Mouse (Mus musculus): ENCODE results near the gene Cit. TPM values are rescaled to one million over a fixed set of nuclear protein-coding genes. Genes with fewer than 3 reads are reported as not detected.

The Cit gene
- total RNA-seq, 1 experiment from 2014 or later = 3.9 TPM

DNA sequence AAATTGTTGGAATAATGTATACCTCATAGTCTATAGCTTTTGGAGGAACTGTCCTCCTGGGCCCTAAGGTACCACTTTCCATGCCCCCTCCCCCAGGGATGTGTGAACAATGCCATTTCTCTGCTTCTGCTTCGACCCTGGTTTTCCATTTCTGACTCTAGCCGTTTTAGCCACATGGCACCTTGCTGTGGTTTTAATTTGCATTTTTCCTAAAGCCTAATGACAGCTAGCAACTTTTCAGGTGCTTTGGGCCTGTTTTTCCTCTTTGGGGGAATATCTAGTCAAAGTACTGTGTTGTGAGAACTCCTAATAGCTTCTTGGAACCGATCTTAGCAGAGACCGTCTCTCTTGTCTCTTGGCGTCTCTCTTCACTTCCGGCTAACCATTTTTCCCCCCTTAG, 139.3 kb downstream of the Cit start:
- no peak for ATAC-seq (replicated peaks; ENCODE audit: insufficient number of reproducible peaks, low FRiP score, low TSS enrichment, poor library complexity, severe bottlenecking)

DNA sequence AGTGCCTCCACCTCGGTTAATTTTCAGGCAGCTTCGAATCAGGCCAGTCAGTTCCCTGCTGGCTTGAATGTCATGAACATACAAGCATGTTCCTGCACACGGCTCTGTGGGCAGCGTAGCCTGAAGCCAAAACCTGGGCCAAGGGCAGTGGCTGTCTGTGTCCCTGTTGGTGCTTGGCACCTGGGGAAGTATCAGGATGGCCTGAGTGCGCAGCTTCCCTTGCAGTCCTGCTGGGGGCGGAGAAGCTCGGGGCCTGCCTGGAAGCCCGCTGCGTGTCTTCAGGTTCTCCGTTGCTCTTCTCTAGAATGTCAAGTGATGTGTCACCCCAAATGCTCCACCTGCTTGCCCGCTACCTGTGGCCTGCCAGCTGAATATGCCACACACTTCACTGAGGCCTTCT, 140.0 kb downstream of the Cit start:
- ATAC-seq (replicated peaks; ENCODE audit: insufficient number of reproducible peaks, low FRiP score, low TSS enrichment, poor library complexity, severe bottlenecking) = no peak

DNA sequence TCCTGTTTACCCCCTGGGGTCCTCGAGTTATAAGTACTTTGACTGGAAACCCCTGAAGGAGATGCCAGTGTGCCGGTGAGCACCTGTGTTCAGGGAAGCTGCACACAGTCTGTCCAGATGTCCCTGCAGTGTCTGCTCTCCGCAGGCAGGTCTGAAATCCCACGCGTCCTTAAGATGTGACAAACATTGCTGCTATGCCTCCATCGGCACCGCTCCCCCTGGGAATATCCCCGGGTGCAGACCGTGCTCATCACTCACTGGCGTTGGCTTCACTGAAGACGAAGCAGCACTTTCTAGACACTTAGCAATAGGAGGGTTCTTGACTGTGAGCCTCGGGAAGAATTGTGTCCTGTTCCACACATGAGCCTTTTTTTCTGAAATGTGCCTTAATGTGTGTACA, 142.2 kb downstream of the Cit start:
- no peak for ATAC-seq (replicated peaks; ENCODE audit: insufficient number of reproducible peaks, low FRiP score, low TSS enrichment, poor library complexity, severe bottlenecking)

DNA sequence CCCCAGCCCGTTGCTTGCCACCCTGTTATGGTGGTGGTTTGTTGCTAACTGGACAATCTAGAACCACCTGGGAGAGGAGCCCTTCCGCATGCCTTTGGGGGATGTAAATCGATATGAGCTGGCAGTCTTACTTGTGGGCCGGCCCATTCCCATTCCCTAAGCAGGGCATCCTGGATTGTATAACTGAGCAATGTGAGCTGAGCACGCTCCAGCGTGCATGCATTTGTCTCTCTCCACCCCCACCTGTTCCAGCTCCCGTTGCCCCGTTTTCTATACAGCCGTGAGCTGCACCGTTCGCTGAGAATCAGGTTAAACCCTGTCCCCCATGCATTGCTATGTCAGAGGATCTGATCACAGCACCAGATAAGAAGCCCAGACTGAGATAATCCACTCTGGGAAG, 146.6 kb downstream of the Cit start:
- ATAC-seq (replicated peaks; ENCODE audit: insufficient number of reproducible peaks, low FRiP score, low TSS enrichment, poor library complexity, severe bottlenecking) = no peak

DNA sequence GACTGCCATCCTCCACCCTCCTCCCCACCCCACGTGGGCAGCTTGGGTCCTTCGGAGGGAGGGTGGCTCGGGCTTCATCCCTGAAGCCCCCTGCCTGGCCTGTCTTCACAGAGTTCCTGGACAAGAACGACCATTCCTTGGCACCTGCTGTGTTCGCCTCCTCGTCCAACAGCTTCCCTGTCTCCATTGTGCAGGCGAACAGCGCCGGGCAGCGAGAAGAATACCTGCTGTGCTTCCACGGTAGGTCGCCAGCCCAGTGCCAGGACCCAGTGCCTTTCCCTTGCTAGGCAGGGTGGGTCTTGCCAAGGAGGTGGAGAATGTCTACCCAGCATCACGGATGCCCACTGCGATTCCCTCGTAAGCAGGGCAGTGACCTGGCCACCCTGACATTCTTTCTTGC, 149.0 kb downstream of the Cit start:
- no peak for ATAC-seq (replicated peaks; ENCODE audit: insufficient number of reproducible peaks, low FRiP score, low TSS enrichment, poor library complexity, severe bottlenecking)

DNA sequence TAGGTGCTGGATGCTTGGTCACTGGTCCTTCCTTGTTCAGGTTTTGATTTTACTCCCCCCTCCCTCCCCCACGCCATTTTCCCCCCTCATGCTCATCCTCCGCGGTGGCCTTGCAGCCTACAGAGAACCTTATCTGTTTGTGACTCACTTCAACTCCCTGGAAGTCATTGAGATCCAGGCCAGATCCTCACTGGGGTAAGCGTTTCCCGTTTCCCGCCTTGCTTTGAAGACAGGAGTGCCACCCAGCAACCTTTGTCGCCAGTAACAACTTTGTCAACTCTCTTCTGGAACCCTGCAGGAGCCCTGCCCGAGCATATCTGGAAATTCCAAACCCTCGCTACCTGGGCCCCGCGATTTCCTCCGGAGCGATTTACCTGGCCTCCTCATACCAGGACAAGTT, 152.3 kb downstream of the Cit start:
- no peak for ATAC-seq (replicated peaks; ENCODE audit: insufficient number of reproducible peaks, low FRiP score, low TSS enrichment, poor library complexity, severe bottlenecking)

DNA sequence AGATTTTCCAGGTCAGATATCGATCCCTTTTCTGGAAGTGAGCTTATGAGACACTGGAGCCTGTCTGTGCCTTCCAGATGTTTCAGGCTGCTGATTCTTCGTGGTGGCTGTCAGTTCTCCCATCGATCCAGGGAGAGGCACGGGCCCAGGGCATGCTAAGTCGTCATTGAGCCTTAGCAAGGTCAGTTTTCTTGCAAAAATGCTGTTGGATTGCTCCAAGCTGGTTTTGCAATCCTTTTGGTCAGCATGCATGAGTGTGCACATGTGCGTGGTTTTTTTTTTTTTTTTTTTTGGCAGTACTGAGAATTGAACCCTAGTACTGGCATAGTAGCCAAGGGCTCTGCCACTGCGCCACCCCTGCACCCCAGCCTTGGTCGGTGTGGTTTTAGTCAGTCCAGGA, 158.1 kb downstream of the Cit start:
- ATAC-seq (replicated peaks; ENCODE audit: insufficient number of reproducible peaks, low FRiP score, low TSS enrichment, poor library complexity, severe bottlenecking) = no peak

DNA sequence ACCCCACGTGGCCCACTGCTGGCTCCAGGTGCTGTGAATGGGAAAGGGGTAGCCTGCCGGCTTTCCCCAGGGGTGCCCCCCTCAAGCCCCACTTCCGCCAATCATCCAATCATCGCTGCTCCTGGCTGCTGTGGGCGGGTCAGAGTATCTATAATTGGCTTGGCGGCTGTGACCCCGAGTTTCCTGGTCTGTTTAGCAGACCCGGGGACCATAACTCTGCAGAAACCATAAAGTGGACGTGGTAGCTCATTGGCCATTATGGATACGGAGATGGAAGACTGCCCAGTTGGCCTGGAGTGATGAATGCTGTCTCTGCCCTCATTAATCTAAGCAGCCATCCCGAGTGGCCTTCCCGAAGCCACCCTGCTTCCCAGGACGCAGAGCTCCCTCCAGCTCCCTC, 158.7 kb downstream of the Cit start:
- ATAC-seq (replicated peaks; ENCODE audit: insufficient number of reproducible peaks, low FRiP score, low TSS enrichment, poor library complexity, severe bottlenecking) = no peak

DNA sequence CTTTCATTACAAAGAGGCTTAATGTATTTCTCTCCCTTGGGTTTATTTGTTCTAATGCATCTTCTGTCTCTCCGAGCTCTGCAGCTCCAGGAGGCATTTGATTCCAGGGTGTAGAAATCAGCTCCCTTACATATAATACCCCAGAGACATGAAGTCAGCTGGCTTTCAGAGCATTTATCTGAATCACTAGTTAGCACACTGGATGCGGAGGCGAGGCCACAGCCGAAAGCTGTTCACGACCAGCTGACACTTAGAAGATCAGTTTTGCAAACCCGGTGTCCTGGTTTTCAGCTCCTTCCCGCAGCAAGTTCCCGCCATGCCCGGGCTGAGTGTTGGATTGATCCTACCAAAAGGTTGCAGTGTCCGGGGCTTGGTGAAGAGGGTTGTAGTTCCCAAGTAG, 159.2 kb downstream of the Cit start:
- no peak for ATAC-seq (replicated peaks; ENCODE audit: insufficient number of reproducible peaks, low FRiP score, low TSS enrichment, poor library complexity, severe bottlenecking)

DNA sequence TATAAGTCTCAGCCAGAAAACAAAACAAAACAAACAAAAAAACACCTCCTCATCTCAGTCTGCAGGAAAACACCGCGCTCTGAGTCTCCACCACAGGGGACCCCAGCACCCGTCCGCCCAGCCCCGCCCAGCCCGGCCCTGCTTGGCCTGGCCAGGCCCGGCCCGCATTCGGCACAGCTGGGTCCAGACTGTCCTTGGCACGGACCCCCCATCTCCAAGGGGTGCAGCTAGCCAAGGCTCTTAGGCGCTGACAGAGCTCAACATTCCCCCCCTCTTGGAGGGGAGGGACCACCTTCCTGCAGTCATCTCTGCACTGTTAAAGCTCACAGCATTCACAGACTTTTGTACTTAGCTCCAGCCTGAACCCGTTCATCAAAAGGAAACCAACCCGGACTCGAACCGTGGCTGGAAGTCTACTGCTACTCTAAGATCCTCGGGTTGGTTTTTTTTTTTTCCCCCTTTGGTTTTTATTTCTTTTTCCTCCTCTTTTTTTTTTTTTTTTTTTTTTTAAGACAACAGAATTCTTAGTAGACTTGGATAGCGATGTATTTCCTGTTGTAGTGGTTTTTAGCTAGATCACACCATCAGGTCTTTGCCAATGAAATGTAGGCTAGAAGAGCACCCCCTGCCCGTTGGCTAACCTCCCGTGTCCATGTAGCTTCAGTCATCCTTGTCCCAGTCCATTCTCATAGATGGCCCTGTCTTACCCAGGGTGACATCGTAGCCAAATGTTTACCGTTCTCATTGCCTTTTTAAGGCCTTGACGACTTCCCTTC, 161.4 kb downstream of the Cit start:
- no peak for ATAC-seq (replicated peaks; ENCODE audit: insufficient number of reproducible peaks, low FRiP score, low TSS enrichment, poor library complexity, severe bottlenecking)

DNA sequence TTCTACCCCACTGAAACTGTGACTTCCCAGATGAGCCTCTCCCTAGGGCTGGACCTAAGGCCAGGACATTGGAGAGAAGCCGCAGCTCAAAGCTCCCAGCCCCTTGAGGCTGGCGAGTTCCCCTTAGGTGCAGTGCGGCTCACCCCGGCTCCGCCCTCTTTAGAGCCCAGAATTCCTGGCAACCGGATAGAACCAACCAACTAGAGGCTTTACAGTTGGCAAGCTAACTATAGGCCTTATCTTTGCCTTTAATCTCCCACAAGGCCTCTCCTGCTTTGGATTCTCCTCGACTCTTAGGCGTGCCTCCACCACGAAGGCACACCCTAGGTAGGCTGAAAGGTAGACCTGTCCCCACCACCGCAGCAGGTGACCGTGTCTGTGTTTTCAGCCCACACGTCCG, 162.6 kb downstream of the Cit start:
- ATAC-seq (replicated peaks; ENCODE audit: insufficient number of reproducible peaks, low FRiP score, low TSS enrichment, poor library complexity, severe bottlenecking) = no peak

DNA sequence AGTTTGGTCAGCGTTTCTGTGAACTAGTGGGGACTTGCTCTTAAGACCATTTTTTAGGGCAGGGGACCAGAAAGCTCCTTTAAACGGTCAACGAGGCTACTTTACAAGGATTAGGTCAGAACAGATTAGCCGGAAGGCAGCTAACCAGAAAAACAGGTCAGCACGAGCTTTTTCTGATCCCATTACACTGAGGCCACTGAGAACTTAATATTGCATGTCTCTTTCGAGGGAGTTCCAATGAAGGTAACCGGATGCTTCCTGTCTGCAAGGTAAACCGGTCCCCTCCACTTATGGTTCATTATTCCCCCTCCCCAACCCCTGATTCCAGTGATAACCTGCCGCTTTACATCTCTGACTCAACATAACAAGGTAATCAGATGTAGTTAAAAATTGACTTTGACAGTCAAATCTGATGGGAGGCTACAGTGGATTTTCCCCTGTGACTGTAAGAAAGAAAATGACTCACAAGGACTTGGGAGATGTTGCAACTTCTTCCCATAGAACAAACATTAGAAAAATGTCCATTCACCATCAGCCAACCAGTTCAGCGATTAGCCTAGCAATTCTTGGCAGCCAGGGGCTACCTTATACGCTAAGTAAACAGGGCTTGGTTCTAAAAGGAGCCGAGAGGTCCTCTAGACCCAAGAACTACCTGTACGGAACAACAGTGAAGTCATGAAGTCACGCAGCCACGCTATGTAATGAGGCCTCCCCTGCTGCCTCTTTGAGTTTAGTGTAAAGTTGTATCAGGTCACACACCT, 164.2 kb downstream of the Cit start:
- no peak for ATAC-seq (replicated peaks; ENCODE audit: insufficient number of reproducible peaks, low FRiP score, low TSS enrichment, poor library complexity, severe bottlenecking)

DNA sequence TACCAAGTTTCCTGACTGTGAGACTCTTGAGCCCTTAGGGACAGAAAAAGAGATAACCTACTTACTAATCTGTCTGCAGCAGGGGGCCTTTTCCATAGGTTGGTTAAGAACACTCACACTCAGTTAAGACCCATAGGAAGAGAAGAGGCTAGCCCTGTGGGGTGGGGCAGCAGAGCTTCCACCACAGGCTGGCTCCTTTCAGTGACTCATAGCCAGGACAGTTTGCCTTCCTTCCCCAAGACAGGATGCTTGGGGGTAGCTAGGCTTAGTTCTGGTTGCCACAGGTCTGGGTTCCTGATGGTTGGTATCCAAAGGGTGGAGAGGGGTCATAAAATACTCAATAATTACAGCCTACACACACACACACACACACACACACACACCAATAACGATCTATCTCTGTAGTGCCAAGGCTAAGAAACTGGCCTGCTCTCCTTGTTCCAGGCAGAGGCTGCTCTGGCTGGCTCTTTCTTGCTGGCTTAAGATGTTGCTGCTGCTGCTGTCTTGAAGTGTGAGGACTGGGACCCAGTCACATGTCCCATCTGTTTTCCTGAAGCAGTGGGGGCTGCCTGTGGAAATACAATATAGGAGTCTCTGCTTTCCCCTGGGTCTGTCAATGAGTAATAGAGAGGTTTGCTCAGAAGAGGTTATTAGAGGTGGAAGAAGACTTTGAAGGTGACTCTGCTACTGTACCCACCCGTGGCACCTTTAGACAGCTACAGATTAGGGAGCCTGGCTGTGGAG, 165.0 kb downstream of the Cit start:
- ATAC-seq (replicated peaks; ENCODE audit: insufficient number of reproducible peaks, low FRiP score, low TSS enrichment, poor library complexity, severe bottlenecking) = no peak

DNA sequence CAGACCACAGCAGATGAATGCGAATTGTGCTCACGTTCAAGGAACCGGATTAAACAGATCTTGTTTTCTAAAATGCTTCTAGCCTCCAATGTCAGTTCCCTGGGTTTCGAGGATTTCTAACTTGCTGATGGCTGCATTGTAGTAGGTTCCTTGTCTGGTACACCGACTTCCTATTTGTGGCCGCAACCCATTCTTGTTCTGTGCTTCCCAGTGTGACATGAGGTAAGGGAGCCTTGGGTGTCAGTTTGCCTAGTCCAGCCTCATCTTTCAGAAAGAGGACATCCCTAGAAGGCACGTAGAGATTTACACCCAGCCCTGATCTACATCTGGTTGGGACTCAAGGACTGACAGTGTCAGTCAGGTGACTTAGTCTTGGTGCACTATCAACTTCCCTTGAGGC, 166.6 kb downstream of the Cit start:
- ATAC-seq (replicated peaks; ENCODE audit: insufficient number of reproducible peaks, low FRiP score, low TSS enrichment, poor library complexity, severe bottlenecking) = no peak

DNA sequence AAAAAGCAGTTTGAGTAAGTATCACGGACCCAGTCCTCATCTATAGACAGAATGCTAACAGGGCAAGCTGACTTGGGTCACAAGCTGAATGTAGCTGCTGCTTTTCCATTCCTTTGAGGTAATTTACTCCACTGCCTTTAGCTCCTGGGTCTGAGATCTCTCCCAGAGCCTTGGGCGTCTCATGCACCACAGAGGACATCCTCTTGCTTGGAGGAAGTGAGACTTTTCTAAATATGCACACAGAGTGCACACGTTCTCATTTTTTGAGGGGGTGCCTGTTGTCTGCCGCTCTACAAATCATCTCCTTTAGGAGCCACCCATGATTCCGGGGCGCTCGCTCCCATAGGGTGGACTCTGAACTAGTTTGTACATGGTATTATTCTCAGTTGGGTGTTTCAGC, 167.4 kb downstream of the Cit start:
- no peak for ATAC-seq (replicated peaks; ENCODE audit: insufficient number of reproducible peaks, low FRiP score, low TSS enrichment, poor library complexity, severe bottlenecking)

DNA sequence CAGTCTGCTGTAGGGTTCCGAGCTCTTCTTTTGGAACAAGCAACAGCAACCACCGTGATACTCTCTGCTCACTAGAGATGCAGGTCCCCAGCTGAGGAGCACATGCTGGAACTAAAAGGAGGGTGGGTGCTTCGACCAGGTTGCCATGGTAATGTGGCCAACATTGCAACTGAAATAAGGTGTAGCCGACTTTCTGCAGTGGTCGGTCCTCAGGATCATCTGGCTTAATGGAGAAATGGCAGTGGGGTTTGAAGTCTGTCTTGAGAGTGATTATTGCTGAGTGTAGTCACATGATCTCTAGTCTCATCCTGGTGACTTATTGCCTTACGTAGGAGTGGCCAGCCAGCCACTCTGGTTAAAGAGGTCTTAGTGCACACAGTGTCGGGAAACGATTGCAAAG, 168.7 kb downstream of the Cit start:
- no peak for ATAC-seq (replicated peaks; ENCODE audit: insufficient number of reproducible peaks, low FRiP score, low TSS enrichment, poor library complexity, severe bottlenecking)

DNA sequence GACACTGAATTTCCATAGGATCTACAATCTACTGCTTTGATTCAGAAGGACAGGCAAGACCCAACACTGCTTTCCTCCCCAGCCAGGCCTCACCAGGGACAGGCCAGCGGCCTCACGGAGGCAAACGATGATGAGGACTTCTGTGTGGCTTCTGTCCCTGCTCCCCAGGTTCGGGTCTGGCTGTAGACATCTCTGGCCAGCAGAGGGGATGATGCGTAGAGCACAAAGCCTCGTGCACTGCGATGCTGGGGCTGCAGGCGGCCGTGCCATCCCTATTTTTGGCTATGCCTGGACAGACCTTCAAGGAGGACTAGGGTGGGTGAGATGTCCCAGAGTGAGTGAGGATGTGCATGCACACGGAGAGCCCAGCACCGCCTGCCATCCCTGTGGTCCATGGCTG, 169.2 kb downstream of the Cit start:
- no peak for ATAC-seq (replicated peaks; ENCODE audit: insufficient number of reproducible peaks, low FRiP score, low TSS enrichment, poor library complexity, severe bottlenecking)

DNA sequence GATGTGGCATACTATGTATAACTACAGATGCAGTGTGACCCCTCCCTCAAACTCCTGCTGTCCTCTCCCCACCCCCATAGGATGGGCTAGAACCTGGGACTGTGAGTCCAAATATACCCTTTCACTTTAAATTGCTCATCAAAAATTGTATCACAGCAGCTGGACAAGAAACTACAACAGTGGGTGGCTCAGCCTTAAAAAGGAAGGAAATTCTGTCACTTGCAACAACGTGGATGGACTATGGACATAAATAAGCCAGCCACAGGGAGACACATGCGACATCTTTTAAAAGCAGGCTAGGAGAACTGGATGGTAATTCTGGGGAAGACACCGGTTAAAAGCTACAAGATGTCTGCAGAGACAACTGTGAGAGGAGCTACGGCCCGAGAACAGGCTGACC, 171.5 kb downstream of the Cit start:
- no peak for ATAC-seq (replicated peaks; ENCODE audit: insufficient number of reproducible peaks, low FRiP score, low TSS enrichment, poor library complexity, severe bottlenecking)

DNA sequence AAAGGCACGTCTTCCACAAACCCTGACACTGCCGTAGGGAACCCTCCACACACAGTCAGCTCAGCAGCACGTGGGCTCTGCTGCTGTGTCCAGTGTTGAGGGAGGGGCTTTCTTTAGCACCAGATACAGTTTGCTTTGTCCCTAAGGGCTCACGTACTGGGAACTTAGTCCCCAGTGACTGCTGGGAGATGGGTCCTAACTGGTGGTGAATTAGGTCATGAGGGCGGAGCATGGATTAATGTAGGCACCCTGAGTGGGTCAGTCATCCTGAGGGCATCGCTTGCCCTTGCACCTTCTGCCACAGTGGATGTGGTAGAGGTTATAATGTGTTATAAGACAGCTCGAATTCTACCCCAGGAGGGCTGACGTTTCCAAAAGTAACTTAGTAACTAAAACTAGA, 172.3 kb downstream of the Cit start:
- no peak for ATAC-seq (replicated peaks; ENCODE audit: insufficient number of reproducible peaks, low FRiP score, low TSS enrichment, poor library complexity, severe bottlenecking)

DNA sequence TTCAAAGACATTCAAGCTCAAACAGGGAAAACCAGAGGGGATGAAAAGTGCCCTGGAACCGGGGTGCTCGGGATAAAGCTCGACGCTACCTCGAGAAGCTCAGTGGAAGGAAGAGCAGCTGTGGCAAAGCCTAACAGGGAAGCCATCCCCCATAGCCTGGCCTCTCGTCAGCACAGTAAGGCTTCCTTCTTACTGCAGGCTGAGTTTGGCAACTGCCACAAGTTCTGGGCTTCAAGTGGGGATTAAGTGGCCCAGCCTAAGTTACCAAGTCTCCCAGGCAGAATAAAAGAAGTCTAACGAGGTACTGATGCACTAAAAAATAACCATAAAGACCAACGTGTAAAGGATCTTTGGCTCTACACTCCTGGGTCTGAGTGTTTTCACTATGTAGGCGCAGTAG, 173.1 kb downstream of the Cit start:
- no peak for ATAC-seq (replicated peaks; ENCODE audit: insufficient number of reproducible peaks, low FRiP score, low TSS enrichment, poor library complexity, severe bottlenecking)

All from monocyte, adult 5-6 weeks (primary cell).